Mouse (Mus musculus): ENCODE results near the gene Zfp78. TPM values are rescaled to one million over a fixed set of nuclear protein-coding genes. Genes with fewer than 3 reads are reported as not detected.

Zfp78 gene
- polyA plus RNA-seq, 1 experiment from 2014 or later = 3.1 TPM

- 73% methylated on average over 5 of the region's 5 CpGs for WGBS
- H3K27ac ChIP-seq (replicated peaks) = no peak overlapping the region
- no peak overlapping the region for H3K9ac ChIP-seq (replicated peaks)
- no peak overlapping the region for H3K4me3 ChIP-seq
- no peaks in the 10 kb centered on the region for H3K27me3 ChIP-seq
- peaks cover 57% of the 10 kb centered on the region for H3K36me3 ChIP-seq
- ATAC-seq (ENCODE audit: low FRiP score, low read depth) = no peak
- 0 out of 2 replicates have a peak, but pooled peaks cover 1% of the 10 kb centered on the region for H3K4me1 ChIP-seq
- no peak overlapping the region for H3K4me2 ChIP-seq (replicated peaks)
- H3K9me3 ChIP-seq = no peaks in the 10 kb centered on the region
Observed at GRCm38 (mm10) chr7:6389449-6389848, 26.4 kb downstream of the Zfp78 start.

- ATAC-seq (ENCODE audit: low FRiP score, low read depth) = peak; percentile 90
- Histone ChIP-seq H3K27me3 (no peaks in the 10 kb centered on the region), H3K4me2 (replicated peaks) (peak within 1 kb of the TSS; percentile 68), H3K4me3 (peak within 1 kb of the TSS; percentile 49), H3K36me3 (peaks cover 30% of the 10 kb centered on the region), H3K9ac (replicated peaks) (peak within 1 kb of the TSS; percentile 54), H3K27ac (replicated peaks) (no peak within 1 kb of the TSS; the same call in 1 of the 2 replicates), H3K9me3 (no peaks in the 10 kb centered on the region), H3K4me1 (no peaks in the 10 kb centered on the region)
- WGBS = 28% methylated on average over 25 of the region's 25 CpGs
Observed at GRCm38 (mm10) chr7:6397996-6398975, 35.2 kb downstream of the Zfp78 start, which contains the start of gene Smim17. TSS of gene Smim17 (plus strand) at chr7:6398715.

- no peaks in the 10 kb centered on the region for H3K36me3 ChIP-seq
- H3K4me2 ChIP-seq (replicated peaks) = no peak within 1 kb of the TSS
- H3K9ac ChIP-seq (replicated peaks) = no peak within 1 kb of the TSS
- peak; percentile 80 for ATAC-seq (ENCODE audit: low FRiP score, low read depth)
- no peaks in the 10 kb centered on the region for H3K9me3 ChIP-seq
- 2% methylated on average over 17 of the region's 17 CpGs for WGBS
- H3K27ac ChIP-seq (replicated peaks) = no peak within 1 kb of the TSS
- peaks cover 2% of the 10 kb centered on the region; the same call in 1 of the 2 replicates for H3K27me3 ChIP-seq
- H3K4me1 ChIP-seq = peaks cover under 1% of the 10 kb centered on the region; the same call in 1 of the 2 replicates
- no peak within 1 kb of the TSS for H3K4me3 ChIP-seq
Observed at GRCm38 (mm10) chr7:6410043-6410442, 47.0 kb downstream of the Zfp78 start, which contains the start of gene Gm20715. TSS of gene Gm20715 (plus strand) at chr7:6410277.

- peaks cover 8% of the 10 kb centered on the region; the same call in 1 of the 2 replicates for H3K27me3 ChIP-seq
- H3K9me3 ChIP-seq = no peaks in the 10 kb centered on the region
- peak overlapping the region; percentile 50 for H3K4me2 ChIP-seq (replicated peaks)
- no peak overlapping the region for H3K27ac ChIP-seq (replicated peaks)
- H3K36me3 ChIP-seq = no peaks in the 10 kb centered on the region
- peak overlapping the region; percentile 37; the same call in 1 of the 2 replicates for H3K9ac ChIP-seq (replicated peaks)
- H3K4me1 ChIP-seq = peaks cover 3% of the 10 kb centered on the region; the same call in 1 of the 2 replicates
- 9% methylated on average over 17 of the region's 22 CpGs for WGBS
- H3K4me3 ChIP-seq = peak overlapping the region; percentile 35
- ATAC-seq (ENCODE audit: low FRiP score, low read depth) = peak; percentile 78
Observed at GRCm38 (mm10) chr7:6414626-6415441, 51.8 kb downstream of the Zfp78 start.

- peaks cover 3% of the 10 kb centered on the region; the same call in 1 of the 2 replicates for H3K4me1 ChIP-seq
- peak overlapping the region; percentile 35 for H3K4me3 ChIP-seq
- H3K27ac ChIP-seq (replicated peaks) = no peak overlapping the region
- H3K27me3 ChIP-seq = peaks cover 8% of the 10 kb centered on the region; the same call in 1 of the 2 replicates
- H3K9me3 ChIP-seq = no peaks in the 10 kb centered on the region
- H3K9ac ChIP-seq (replicated peaks) = no peak overlapping the region
- 20% methylated on average over 8 of the region's 8 CpGs for WGBS
- ATAC-seq (ENCODE audit: low FRiP score, low read depth) = peak; percentile 41; the same call in 1 of the 2 replicates
- no peaks in the 10 kb centered on the region for H3K36me3 ChIP-seq
- H3K4me2 ChIP-seq (replicated peaks) = peak overlapping the region; percentile 50
Observed at GRCm38 (mm10) chr7:6415442-6415787, 52.3 kb downstream of the Zfp78 start.

GRCm38 (mm10) chr7:6419894-6420293 lies 56.8 kb downstream of the Zfp78 start:
- Histone ChIP-seq H3K4me2 (replicated peaks) (no peak overlapping the region), H3K4me3 (no peak overlapping the region), H3K27me3 (peaks cover 8% of the 10 kb centered on the region; the same call in 1 of the 2 replicates), H3K9ac (replicated peaks) (no peak overlapping the region), H3K36me3 (no peaks in the 10 kb centered on the region), H3K9me3 (no peaks in the 10 kb centered on the region), H3K4me1 (0 out of 2 replicates have a peak, but pooled peaks cover 3% of the 10 kb centered on the region), H3K27ac (replicated peaks) (no peak overlapping the region)
- WGBS = 83% methylated on average over 6 of the region's 6 CpGs
- ATAC-seq (ENCODE audit: low FRiP score, low read depth) = no peak

GRCm38 (mm10) chr7:6429381-6429780 lies 66.3 kb downstream of the Zfp78 start:
- no peaks in the 10 kb centered on the region for H3K4me1 ChIP-seq
- 85% methylated on average over 3 of the region's 3 CpGs for WGBS

GRCm38 (mm10) chr7:6430342-6430741 lies 67.3 kb downstream of the Zfp78 start:
- Histone ChIP-seq H3K4me3 (no peak overlapping the region), H3K27me3 (no peaks in the 10 kb centered on the region), H3K4me1 (peaks cover 5% of the 10 kb centered on the region), H3K4me2 (replicated peaks) (no peak overlapping the region), H3K9ac (replicated peaks) (no peak overlapping the region), H3K27ac (replicated peaks) (no peak overlapping the region), H3K9me3 (peaks cover 5% of the 10 kb centered on the region; the same call in 1 of the 2 replicates), H3K36me3 (no peaks in the 10 kb centered on the region)
- WGBS = 44% methylated on average over 2 of the region's 2 CpGs
- no peak for ATAC-seq (ENCODE audit: low FRiP score, low read depth)

More at GRCm38 (mm10) chr7:6429381-6429780, 66.3 kb downstream of the Zfp78 start:
- Histone ChIP-seq H3K4me2 (replicated peaks) (no peak overlapping the region), H3K27me3 (no peaks in the 10 kb centered on the region), H3K36me3 (no peaks in the 10 kb centered on the region), H3K9me3 (peaks cover 5% of the 10 kb centered on the region; the same call in 1 of the 2 replicates), H3K27ac (replicated peaks) (no peak overlapping the region), H3K9ac (replicated peaks) (no peak overlapping the region), H3K4me3 (no peak overlapping the region)
- ATAC-seq (ENCODE audit: low FRiP score, low read depth) = no peak

Other genes with a start within 250 kb of the Zfp78 start
- gene Zfp787, start 207.3 kb upstream of the Zfp78 start, polyA plus RNA-seq (2016; fragmentation: Nextera tagmentation; extraction: Ambion mirVana) = 33.1 and 33.4 TPM in 2 replicates
- gene Zfp444, start 191.1 kb upstream of the Zfp78 start, polyA plus RNA-seq (2016; fragmentation: Nextera tagmentation; extraction: Ambion mirVana) = 87.1 and 88.4 TPM in 2 replicates
- gene Galp, start 166.2 kb upstream of the Zfp78 start, polyA plus RNA-seq (2016; fragmentation: Nextera tagmentation; extraction: Ambion mirVana) = not detected in 2 replicates
- gene Zscan5b, start 141.0 kb upstream of the Zfp78 start, polyA plus RNA-seq (2016; fragmentation: Nextera tagmentation; extraction: Ambion mirVana) = not detected in 2 replicates
- not detected in 2 replicates for gene Epp13, start 110.6 kb upstream of the Zfp78 start, polyA plus RNA-seq (2016; fragmentation: Nextera tagmentation; extraction: Ambion mirVana)
- 11.4 and 14.2 TPM in 2 replicates for gene Zfp667, start 76.7 kb upstream of the Zfp78 start, polyA plus RNA-seq (2016; fragmentation: Nextera tagmentation; extraction: Ambion mirVana)
- gene Zfp583, start 32.0 kb upstream of the Zfp78 start, polyA plus RNA-seq (2016; fragmentation: Nextera tagmentation; extraction: Ambion mirVana) = 7.9 and 8.7 TPM in 2 replicates
- 4.5 and 4.8 TPM in 2 replicates for gene Gm3854, start 19.5 kb upstream of the Zfp78 start, polyA plus RNA-seq (2016; fragmentation: Nextera tagmentation; extraction: Ambion mirVana)
- gene Zfp28, start 20.0 kb downstream of the Zfp78 start, polyA plus RNA-seq (2016; fragmentation: Nextera tagmentation; extraction: Ambion mirVana) = 14.8 and 16.0 TPM in 2 replicates
- gene Smim17, start 35.4 kb downstream of the Zfp78 start, polyA plus RNA-seq (2016; fragmentation: Nextera tagmentation; extraction: Ambion mirVana) = 0.85 and 1.1 TPM in 2 replicates
- not detected in 2 replicates for gene Gm20715, start 47.0 kb downstream of the Zfp78 start, polyA plus RNA-seq (2016; fragmentation: Nextera tagmentation; extraction: Ambion mirVana)
- gene Olfr1344, start 75.4 kb downstream of the Zfp78 start, polyA plus RNA-seq (2016; fragmentation: Nextera tagmentation; extraction: Ambion mirVana) = not detected in 2 replicates
- not detected in 2 replicates for gene Olfr1336, start 92.9 kb downstream of the Zfp78 start, polyA plus RNA-seq (2016; fragmentation: Nextera tagmentation; extraction: Ambion mirVana)
- not detected in 2 replicates for gene Olfr1346, start 103.8 kb downstream of the Zfp78 start, polyA plus RNA-seq (2016; fragmentation: Nextera tagmentation; extraction: Ambion mirVana)
- not detected in 2 replicates for gene Olfr5, start 123.7 kb downstream of the Zfp78 start, polyA plus RNA-seq (2016; fragmentation: Nextera tagmentation; extraction: Ambion mirVana)
- gene Olfr1347, start 136.5 kb downstream of the Zfp78 start, polyA plus RNA-seq (2016; fragmentation: Nextera tagmentation; extraction: Ambion mirVana) = not detected in 2 replicates
- gene Olfr1348, start 145.5 kb downstream of the Zfp78 start, polyA plus RNA-seq (2016; fragmentation: Nextera tagmentation; extraction: Ambion mirVana) = not detected in 2 replicates
- not detected in 2 replicates for gene Olfr1349, start 159.7 kb downstream of the Zfp78 start, polyA plus RNA-seq (2016; fragmentation: Nextera tagmentation; extraction: Ambion mirVana)
- gene Olfr1350, start 201.6 kb downstream of the Zfp78 start, polyA plus RNA-seq (2016; fragmentation: Nextera tagmentation; extraction: Ambion mirVana) = not detected in 2 replicates